Mouse (Mus musculus): Measurements from ENCODE around the gene Magi3. TPM values are rescaled to one million over a fixed set of nuclear protein-coding genes. Genes with fewer than 3 reads are reported as not detected.

Gene Magi3
- total RNA-seq, 2 experiments from 2014 or later = 30.7 to 33.6 TPM

- no peak for TF ChIP-seq CTCF (conservative IDR thresholded peaks at IDR 0.05)
- H3K27ac ChIP-seq = no peak overlapping the region
Observed at GRCm38 (mm10) chr3:104161347-104161746, 58.8 kb downstream of the Magi3 start.

DNA sequence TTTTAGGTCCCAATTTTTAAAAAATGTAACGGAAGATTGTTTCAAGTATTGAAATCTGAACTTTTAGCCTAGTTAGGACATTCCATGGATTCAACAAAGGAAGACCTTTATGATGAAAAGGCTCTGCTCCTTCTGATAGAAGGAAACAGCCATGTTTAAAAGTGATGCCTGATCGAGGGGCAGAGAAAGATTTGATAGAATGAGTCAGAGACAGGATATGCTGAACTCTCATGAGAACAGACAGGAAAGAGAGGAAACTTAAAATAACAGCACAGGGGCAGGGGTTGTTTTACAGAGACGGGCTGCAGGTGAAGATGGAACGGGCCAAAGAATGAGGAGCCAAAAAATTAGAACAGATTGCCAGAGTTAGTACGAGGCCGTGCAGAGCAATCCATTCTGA lies 59.6 kb downstream of the Magi3 start:
- no peak overlapping the region for H3K27ac ChIP-seq
- no peak for DNase-seq (ENCODE audit: low spot score in 2 of 2)
- no peak for TF ChIP-seq CTCF (conservative IDR thresholded peaks at IDR 0.05)
- H3K4me3 ChIP-seq = no peak overlapping the region

More at GRCm38 (mm10) chr3:104161347-104161746, 58.8 kb downstream of the Magi3 start:
- DNase-seq (ENCODE audit: low spot score in 2 of 2) = no peak
- no peak overlapping the region for H3K4me3 ChIP-seq

DNA sequence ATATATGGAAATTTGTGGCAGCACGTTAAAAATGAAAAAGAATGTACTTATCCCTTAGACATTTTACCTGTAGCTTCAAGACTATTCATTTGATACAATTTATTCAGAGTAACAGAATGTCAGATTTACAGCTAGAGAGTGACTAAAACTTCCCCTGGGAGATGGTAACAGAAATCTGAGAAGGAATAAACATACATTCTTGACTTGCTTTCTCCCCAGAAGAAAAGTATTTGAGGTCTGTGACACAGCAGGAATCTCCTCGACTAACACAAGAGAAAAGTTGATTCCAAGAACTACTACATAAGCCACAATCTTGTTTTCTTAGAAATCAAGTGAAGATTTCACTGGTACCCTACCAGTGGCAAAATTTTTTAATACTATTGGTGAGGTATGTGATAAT lies 70.0 kb downstream of the Magi3 start:
- TF ChIP-seq CTCF (conservative IDR thresholded peaks at IDR 0.05) = no peak
- no peak overlapping the region for H3K27ac ChIP-seq
- H3K4me3 ChIP-seq = no peak overlapping the region
- DNase-seq (ENCODE audit: low spot score in 2 of 2) = no peak

- TF ChIP-seq CTCF (conservative IDR thresholded peaks at IDR 0.05) = no peak
- no peak for DNase-seq (ENCODE audit: low spot score in 2 of 2)
- H3K4me3 ChIP-seq = no peak overlapping the region
- H3K27ac ChIP-seq = no peak overlapping the region
Observed at GRCm38 (mm10) chr3:104142376-104142775, 77.8 kb downstream of the Magi3 start.

DNA sequence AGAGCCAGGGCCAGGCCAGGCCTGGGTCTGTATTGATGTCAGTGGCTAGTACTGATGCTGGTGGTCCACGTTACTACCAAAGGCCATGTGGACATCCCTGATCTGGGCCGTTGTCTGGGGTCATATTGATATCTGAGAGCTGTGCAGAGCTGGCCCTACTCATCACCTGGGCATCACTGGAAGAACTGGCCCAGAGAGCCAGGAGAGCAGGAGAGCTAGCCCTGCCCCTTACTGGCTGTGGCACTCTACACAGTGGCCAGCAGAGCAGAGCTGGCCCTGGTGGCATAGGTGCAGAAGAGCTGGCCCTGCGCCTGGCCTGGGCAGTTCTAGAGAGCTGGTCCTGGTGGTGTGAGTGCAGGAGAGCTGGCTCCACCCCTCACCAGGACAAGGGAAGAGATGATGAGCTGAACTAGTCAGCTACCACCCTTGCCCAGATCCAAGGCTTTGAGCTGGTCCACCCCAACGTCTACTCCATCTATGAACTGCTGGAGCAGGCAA lies 81.2 kb downstream of the Magi3 start:
- no peak overlapping the region for H3K4me3 ChIP-seq
- no peak for DNase-seq (ENCODE audit: low spot score in 2 of 2)
- H3K27ac ChIP-seq = no peak overlapping the region
- no peak for TF ChIP-seq CTCF (conservative IDR thresholded peaks at IDR 0.05)

DNA sequence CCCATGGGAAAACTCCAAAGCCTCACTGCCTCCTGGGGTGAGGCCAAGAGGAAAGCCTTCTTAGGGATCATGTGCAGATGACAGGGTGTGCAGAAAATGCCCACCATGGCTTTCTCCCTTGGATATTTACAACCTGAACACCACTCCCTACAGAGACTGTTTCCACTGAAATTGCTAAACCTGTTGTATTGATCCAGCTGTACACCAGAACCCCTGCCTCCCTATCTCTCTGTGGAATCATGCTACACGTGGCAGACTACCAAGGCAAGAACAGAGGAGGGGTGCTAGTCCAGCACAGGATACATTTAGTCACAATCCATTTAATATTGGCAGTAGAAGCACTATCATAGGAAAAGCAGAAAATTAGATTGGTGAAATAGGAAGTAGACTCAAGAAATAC lies 94.5 kb downstream of the Magi3 start:
- Histone ChIP-seq H3K27ac (no peak overlapping the region), H3K4me3 (no peak overlapping the region)
- DNase-seq (ENCODE audit: low spot score in 2 of 2) = no peak
- TF ChIP-seq CTCF (conservative IDR thresholded peaks at IDR 0.05) = no peak

GRCm38 (mm10) chr3:104123846-104124245 lies 96.3 kb downstream of the Magi3 start:
- no peak for DNase-seq (ENCODE audit: low spot score in 2 of 2)
- no peak for TF ChIP-seq CTCF (conservative IDR thresholded peaks at IDR 0.05)
- no peak overlapping the region for H3K4me3 ChIP-seq
- H3K27ac ChIP-seq = no peak overlapping the region

- H3K27ac ChIP-seq = no peak overlapping the region
- H3K4me3 ChIP-seq = no peak overlapping the region
- DNase-seq (ENCODE audit: low spot score in 2 of 2) = no peak
- no peak for TF ChIP-seq CTCF (conservative IDR thresholded peaks at IDR 0.05)
Observed at GRCm38 (mm10) chr3:104109478-104109877, 110.7 kb downstream of the Magi3 start.

DNA sequence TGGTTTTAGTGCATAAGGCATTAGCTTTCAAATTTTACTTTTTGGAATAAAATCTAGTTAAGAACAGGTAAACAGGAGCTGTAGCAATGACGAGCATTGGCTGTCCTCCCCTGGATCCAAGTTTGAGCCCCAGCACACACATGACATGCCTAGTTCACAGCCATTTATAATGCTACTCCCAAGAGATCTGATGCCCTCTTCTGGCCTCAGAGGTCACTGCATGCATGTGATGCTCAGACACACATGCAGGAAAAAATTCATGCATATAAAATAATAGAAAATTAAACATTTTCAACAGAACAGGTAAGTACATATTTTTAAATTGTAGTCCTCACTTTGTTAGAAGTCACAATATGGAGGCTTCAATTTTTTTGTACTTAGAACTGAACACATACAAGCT lies 115.2 kb downstream of the Magi3 start:
- no peak overlapping the region for H3K27ac ChIP-seq
- peak in 1 of 2 experiments; percentile 36 for DNase-seq (ENCODE audit: low spot score in 2 of 2)
- H3K4me3 ChIP-seq = no peak overlapping the region
- peak; percentile 77 for TF ChIP-seq CTCF (conservative IDR thresholded peaks at IDR 0.05)

DNA sequence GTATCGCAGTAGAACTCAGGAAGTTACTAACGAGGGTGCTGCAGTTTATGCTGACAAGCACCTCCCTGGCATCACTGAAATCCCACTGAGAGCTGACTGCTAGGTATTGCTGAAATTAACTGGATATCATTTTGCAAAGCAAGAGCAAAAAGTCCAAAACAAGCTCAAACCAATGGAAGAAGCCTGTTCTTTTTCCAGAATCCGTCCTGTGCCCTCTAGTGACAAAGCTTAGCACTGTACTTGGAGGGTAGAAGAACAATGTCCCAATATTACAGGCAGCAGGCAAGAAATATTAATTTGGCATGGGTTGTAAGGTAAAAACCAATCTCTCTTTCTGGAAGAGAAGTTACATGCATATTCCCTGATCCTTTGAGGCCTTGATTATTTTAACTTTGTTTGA lies 118.5 kb downstream of the Magi3 start:
- TF ChIP-seq CTCF (conservative IDR thresholded peaks at IDR 0.05) = peak; percentile 72
- DNase-seq (ENCODE audit: low spot score in 2 of 2) = no peak
- no peak overlapping the region for H3K27ac ChIP-seq
- no peak overlapping the region for H3K4me3 ChIP-seq

DNA sequence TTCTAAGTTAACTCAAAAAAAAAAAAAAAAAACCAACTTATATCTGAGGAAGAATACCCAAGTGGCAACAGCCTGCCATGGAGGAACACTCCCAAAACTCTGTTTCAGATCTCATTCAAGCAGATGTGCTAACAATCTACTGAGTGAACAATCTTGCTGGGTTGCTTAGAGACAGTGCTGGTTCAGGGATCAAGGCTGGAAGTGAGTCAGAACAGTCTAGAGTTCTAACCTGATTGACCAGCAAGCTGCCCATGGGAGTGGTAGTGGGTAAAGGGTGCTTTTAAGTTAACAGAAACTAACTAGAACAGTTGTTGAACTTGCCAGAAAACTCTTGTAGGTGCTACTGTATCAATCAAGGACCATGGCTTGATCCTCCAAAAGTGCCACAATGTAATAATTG lies 118.9 kb downstream of the Magi3 start:
- Histone ChIP-seq H3K4me3 (no peak overlapping the region), H3K27ac (no peak overlapping the region)
- DNase-seq (ENCODE audit: low spot score in 2 of 2) = no peak
- no peak for TF ChIP-seq CTCF (conservative IDR thresholded peaks at IDR 0.05)

GRCm38 (mm10) chr3:104095936-104096335 lies 124.2 kb downstream of the Magi3 start:
- DNase-seq (ENCODE audit: low spot score in 2 of 2) = no peak
- H3K4me3 ChIP-seq = no peak overlapping the region
- no peak for TF ChIP-seq CTCF (conservative IDR thresholded peaks at IDR 0.05)
- no peak overlapping the region for H3K27ac ChIP-seq

DNA sequence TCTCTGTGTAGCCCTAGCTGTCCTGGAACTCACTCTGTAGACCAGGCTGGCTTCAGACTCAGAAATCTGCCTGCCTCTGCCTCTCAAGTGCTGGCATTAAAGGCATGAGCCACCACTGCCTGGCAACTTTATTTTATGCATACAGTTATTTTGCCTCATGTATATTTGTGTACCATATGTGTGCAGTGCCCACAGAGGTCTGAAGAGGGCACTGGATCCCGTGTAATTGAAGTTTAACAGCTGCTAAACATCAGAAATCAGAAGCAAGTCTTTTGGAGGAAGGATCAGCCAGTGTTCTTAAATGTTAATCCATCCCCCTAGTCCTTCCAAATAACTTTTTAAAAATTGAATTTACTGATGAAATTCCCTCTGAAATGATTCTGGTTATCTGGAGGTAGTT lies 125.5 kb downstream of the Magi3 start:
- DNase-seq (ENCODE audit: low spot score in 2 of 2) = no peak
- Histone ChIP-seq H3K27ac (no peak overlapping the region), H3K4me3 (no peak overlapping the region)
- TF ChIP-seq CTCF (conservative IDR thresholded peaks at IDR 0.05) = peak; percentile 55

DNA sequence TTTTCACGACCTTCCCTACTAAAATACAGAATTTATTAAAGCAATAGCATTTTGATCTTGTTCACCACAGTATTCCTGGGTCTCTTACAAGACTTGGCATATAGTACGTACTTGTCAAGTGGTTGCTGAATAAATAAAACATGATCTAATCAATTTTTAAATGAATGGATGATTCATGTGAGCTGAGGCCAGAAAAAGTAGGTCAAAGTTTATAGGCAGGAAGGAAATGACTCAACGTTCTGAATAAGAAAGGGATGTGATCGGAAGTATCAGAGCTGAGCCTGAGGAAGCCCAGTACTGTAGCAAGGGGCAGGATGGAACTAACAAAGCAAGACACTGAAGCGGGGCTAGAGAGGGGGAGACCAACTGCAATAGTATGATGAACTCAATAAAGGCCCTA lies 127.4 kb downstream of the Magi3 start:
- no peak for TF ChIP-seq CTCF (conservative IDR thresholded peaks at IDR 0.05)
- Histone ChIP-seq H3K27ac (no peak overlapping the region), H3K4me3 (no peak overlapping the region)
- DNase-seq (ENCODE audit: low spot score in 2 of 2) = no peak

DNA sequence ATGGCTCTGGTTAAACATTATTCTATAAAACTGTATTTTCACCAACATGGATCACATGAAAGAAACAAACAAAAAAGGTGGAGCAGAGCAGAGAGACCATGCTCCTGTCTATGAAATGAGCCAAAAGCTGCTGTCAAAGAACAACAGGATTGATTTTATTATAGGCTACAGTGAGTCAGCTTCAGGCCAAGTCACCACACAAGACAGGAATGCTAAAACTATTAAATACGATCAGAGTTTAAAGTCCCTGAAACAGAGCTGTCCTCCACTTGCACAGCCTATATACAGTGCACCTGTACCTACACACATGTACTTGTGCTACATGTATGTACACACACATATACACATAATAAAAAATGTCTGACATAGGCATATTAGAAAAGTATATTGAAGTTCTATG lies 138.1 kb downstream of the Magi3 start:
- H3K27ac ChIP-seq = no peak overlapping the region
- no peak overlapping the region for H3K4me3 ChIP-seq
- no peak for DNase-seq (ENCODE audit: low spot score in 2 of 2)
- no peak for TF ChIP-seq CTCF (conservative IDR thresholded peaks at IDR 0.05)

Measured in layer of hippocampus, adult 2 months (tissue).